Comparison of ENCODE assay signal across 7 mouse cellular contexts in the genomic region with DNA sequence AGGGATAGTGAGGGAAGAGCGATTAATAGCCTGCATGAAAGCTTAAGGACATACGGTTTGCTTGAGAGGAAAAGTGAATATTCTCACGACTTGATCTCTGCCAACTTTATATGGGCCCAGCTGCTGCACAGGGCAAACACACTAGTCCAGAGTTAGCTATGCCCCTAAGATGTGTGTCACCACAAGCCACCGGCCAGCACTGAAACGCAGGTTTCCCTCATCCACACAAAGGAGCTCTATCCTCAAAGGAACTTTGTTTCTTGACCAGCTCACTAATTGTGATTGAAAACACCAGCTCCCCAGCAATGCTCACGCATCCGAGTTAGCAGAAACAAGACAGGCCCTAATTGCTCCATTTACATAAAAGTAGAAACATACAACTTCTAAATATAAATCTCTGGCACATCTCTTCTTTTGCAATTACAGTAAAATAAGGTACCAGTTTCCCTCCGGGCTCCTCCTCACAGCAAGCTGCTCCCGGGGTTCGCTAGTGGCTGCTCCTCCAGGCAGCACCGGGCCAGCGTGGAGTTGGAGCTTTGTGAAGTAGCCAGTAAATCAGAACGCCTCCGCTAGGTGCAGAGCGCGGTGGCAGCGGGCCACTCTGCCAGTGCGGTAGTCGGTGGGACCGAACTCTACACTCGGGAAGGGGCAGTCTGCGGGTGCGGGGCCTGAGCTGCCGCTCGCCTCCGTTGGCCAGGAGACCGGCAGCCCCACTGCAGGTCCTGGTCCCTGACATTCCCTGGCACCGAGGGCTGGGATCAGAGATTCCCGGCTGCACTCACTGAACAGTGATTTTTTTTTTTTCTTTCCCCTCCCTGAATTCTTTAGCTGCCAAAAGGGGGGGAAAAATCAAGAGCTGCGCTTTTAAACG. TPM values are rescaled to one million over a fixed set of nuclear protein-coding genes. Genes with fewer than 3 reads are reported as not detected.
DNase-seq lines count a peak whose midpoint lies in the region; ATAC-seq lines count a peak whose summit lies in the region.

Gene Inhba, plus strand, starts transcription at position 480 of the 871 bp plus-strand sequence.

- DNase-seq in NIH3T3 (ENCODE audit: low read depth), result peak; percentile 69
- peak in 1 of 2 experiments; percentile 37 for DNase-seq in layer of hippocampus, postnatal 36 days
- peak; percentile 51 to 52 for DNase-seq in lung, postnatal 4 days
- peak; percentile 61 for DNase-seq in ovary, postnatal 36 days (ENCODE audit: low spot score)

- H3K27me3 ChIP-seq in forebrain, embryonic 15.5 days, result 0 out of 2 replicates have a peak, but pooled peaks cover 5% of the 10 kb centered on the region

- H3K9me3 ChIP-seq in forebrain, embryonic 15.5 days, result no peaks in the 10 kb centered on the region

- H3K9ac ChIP-seq in forebrain, embryonic 15.5 days (replicated peaks), result peak within 1 kb of the TSS; percentile 52

- H3K4me1 ChIP-seq in brown adipose tissue, adult 24 weeks (ENCODE audit: control insufficient read depth, insufficient read depth, insufficient read length, low read length), result no peaks in the 10 kb centered on the region; the same call in 1 of the 2 replicates
- peaks cover 16% of the 10 kb centered on the region for H3K4me1 ChIP-seq in forebrain, embryonic 15.5 days

- no peaks in the 10 kb centered on the region for H3K36me3 ChIP-seq in forebrain, embryonic 15.5 days

- peak; percentile 84 for ATAC-seq in forebrain, embryonic 15.5 days (replicated peaks)
- ATAC-seq in hematopoietic stem cell, adult 5-6 weeks (replicated peaks in 1 of 2; ENCODE audit: insufficient read depth in 1 of 2, low FRiP score in 2 of 2, low TSS enrichment in 1 of 2, low read depth in 1 of 2, poor library complexity in 2 of 2, severe bottlenecking in 2 of 2), result peak; percentile 60 to 72

- H3K27ac ChIP-seq in brown adipose tissue, adult 24 weeks (replicated peaks; ENCODE audit: low read depth, low read length), result no peak within 1 kb of the TSS
- peak within 1 kb of the TSS; percentile 45; the same call in 1 of the 2 replicates for H3K27ac ChIP-seq in forebrain, embryonic 15.5 days (replicated peaks)

- H3K4me3 ChIP-seq in brown adipose tissue, adult 24 weeks (ENCODE audit: insufficient read depth, low read depth, low read length), result peak within 1 kb of the TSS; percentile 55
- H3K4me3 ChIP-seq in forebrain, embryonic 15.5 days, result peak within 1 kb of the TSS; percentile 50

- H3K4me2 ChIP-seq in forebrain, embryonic 15.5 days (replicated peaks), result peak within 1 kb of the TSS; percentile 89

- WGBS in forebrain, embryonic 15.5 days, result 2% methylated on average over 31 of the region's 31 CpGs

RNA-seq across cellular contexts. Expression of gene Inhba, which starts in this region (rescaled TPM):
- not detected in 2 replicates for polyA plus RNA-seq in brown adipose tissue, adult 24 weeks (2012; ENCODE audit: insufficient read depth, insufficient read length, missing spikeins)
- polyA plus RNA-seq in forebrain, embryonic 15.5 days (2015; fragmentation: Nextera tagmentation; extraction: Ambion mirVana), result 7.4 and 7.5 TPM in 2 replicates
- 0.89 and 2.2 TPM in 2 replicates for total RNA-seq in hematopoietic stem cell, adult 5-6 weeks (2017)
- 10 to 100 TPM; 13.1 to 14.3 TPM for total RNA-seq in layer of hippocampus, postnatal 36 days (2021)
